Mouse (Mus musculus) activated CD4-positive, CD25-positive, alpha-beta regulatory T cell, adult 4 months (primary cell): ENCODE results near the gene Ap2a2. TPM values are rescaled to one million over a fixed set of nuclear protein-coding genes. Genes with fewer than 3 reads are reported as not detected.
"Not testable (repeated sequence)": the region's sequence is repeated elsewhere in the genome, so short reads cannot be mapped to it uniquely, and the experiment has no call there.

Experiments
- ATAC-seq: one replicate; pipeline ENCODE4 v1.8.0; 2017
- polyA plus RNA-seq, 2 experiments: library from polyadenylated mRNA; unstranded; fragments of 100-300 nt; shearing (Covaris generic); gene quantifications; one replicate each; pipeline ENCODE4 v1.2.1; 2017

Gene Ap2a2
- polyA plus RNA-seq, 2 experiments from 2014 or later: 13.4 to 15.5 TPM

DNA sequence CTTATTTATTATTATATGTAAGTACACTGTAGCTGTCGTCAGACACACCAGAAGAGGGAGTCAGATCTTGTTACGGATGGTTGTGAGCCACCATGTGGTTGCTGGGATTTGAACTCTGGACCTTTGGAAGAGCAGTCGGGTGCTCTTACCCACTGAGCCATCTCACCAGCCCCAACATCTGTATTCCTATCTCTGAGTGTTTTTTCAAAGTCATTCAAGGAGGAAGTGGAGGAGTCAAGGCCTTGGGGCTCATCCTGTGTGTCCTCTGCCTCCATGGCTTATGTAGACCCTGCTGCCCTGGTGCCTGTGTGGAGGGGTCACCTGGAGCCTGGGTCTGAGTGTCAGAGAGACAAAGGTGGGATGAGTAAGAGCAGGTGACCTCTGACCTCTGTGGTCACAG, 107.1 kb downstream of the Ap2a2 start:
- not testable (repeated sequence) for ATAC-seq

DNA sequence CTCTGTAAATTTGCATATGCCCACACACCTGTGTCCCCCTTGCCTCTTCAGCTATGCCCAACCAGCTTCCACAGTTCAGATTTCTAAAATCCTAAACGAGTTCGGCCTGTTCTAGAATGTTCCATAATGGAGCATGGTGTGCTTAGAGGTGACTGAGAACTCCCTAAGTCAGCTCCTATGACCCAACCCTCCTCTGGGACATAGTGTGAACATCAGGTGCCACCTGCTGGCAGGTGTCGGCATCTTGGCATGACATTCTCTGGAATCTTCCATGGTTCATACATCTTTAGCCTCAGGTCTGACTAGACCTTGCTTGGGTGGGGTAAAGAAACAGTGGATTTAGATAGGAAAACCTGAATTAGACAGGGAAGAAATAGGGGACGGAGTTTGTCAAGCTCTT, 109.0 kb downstream of the Ap2a2 start:
- no peak for ATAC-seq

- no peak for ATAC-seq
Observed at GRCm38 (mm10) chr7:141671626-141672291, 109.8 kb downstream of the Ap2a2 start.

- no peak for ATAC-seq
Observed at GRCm38 (mm10) chr7:141678922-141679321, 116.9 kb downstream of the Ap2a2 start.

Other genes starting within 250 kb of the Ap2a2 start
- gene Deaf1, start 234.5 kb upstream of the Ap2a2 start, polyA plus RNA-seq: 10 to 100 TPM; 17.1 to 22.5 TPM
- gene Tmem80, start 234.4 kb upstream of the Ap2a2 start, polyA plus RNA-seq: 10 to 100 TPM; 30.4 to 31.2 TPM
- not detected for gene Eps8l2, start 223.3 kb upstream of the Ap2a2 start, polyA plus RNA-seq
- gene Taldo1, start 170.0 kb upstream of the Ap2a2 start, polyA plus RNA-seq: 100 to 1,000 TPM; 422 to 471 TPM
- gene Gatd1, start 148.0 kb upstream of the Ap2a2 start, polyA plus RNA-seq: 10 to 100 TPM; 82.1 to 97.0 TPM
- gene Cend1, start 132.7 kb upstream of the Ap2a2 start, polyA plus RNA-seq: not detected
- gene Slc25a22, start 124.3 kb upstream of the Ap2a2 start, polyA plus RNA-seq: 10 to 100 TPM; 26.8 to 51.1 TPM
- gene Pidd1, start 118.1 kb upstream of the Ap2a2 start, polyA plus RNA-seq: 10 to 100 TPM in 1 of 2 experiments, 1 to 10 TPM in 1; 5.3 to 12.7 TPM
- gene Rplp2, start 114.8 kb upstream of the Ap2a2 start, polyA plus RNA-seq: 1,000 to 10,000 TPM; 3,324 to 3,604 TPM
- 10 to 100 TPM; 58.2 to 70.2 TPM for gene Pnpla2, start 107.0 kb upstream of the Ap2a2 start, polyA plus RNA-seq
- not detected for gene Cracr2b, start 101.1 kb upstream of the Ap2a2 start, polyA plus RNA-seq
- 1 to 10 TPM; 8.3 to 8.7 TPM for gene Cd151, start 94.8 kb upstream of the Ap2a2 start, polyA plus RNA-seq
- gene Polr2l, start 87.0 kb upstream of the Ap2a2 start, polyA plus RNA-seq: 10 to 100 TPM; 22.3 to 22.6 TPM
- gene Tspan4, start 86.9 kb upstream of the Ap2a2 start, polyA plus RNA-seq: 1 to 10 TPM; 1.5 to 2.7 TPM
- gene Chid1, start 22.3 kb upstream of the Ap2a2 start, polyA plus RNA-seq: 10 to 100 TPM; 14.2 to 14.4 TPM
- gene Muc6, start 93.1 kb downstream of the Ap2a2 start, polyA plus RNA-seq: under 1 TPM; 0.40 to 0.54 TPM
- not detected for gene Muc2, start 128.2 kb downstream of the Ap2a2 start, polyA plus RNA-seq
- not detected for gene Muc5ac, start 226.8 kb downstream of the Ap2a2 start, polyA plus RNA-seq